Mouse (Mus musculus) ES-Bruce4 (cell line): Measurements from ENCODE around the gene Tnfsf15. TPM values are rescaled to one million over a fixed set of nuclear protein-coding genes. Genes with fewer than 3 reads are reported as not detected.

Source experiments
- H3K27ac ChIP-seq: 2 replicates; pipeline ENCODE4 v1.5.1; 2012; ENCODE audit warnings: low read length, inconsistent platforms; ENCODE audit not compliant: insufficient read depth
- H3K27me3 ChIP-seq: 2 replicates; pipeline ENCODE4 v1.6.1; 2012; ENCODE audit warnings: mild to moderate bottlenecking, low read length, inconsistent platforms; ENCODE audit not compliant: control insufficient read depth, poor library complexity, insufficient read depth, severe bottlenecking
- H3K36me3 ChIP-seq: 2 replicates; pipeline ENCODE4 v1.6.1; 2012; ENCODE audit warnings: inconsistent platforms, mild to moderate bottlenecking, low read length, moderate library complexity; ENCODE audit not compliant: control insufficient read depth, poor library complexity, insufficient read depth, severe bottlenecking
- H3K4me1 ChIP-seq: one replicate; pipeline ENCODE4 v1.8.1; 2011; ENCODE audit warnings: low read length; ENCODE audit not compliant: control insufficient read depth, insufficient read depth
- H3K4me3 ChIP-seq: 2 replicates; pipeline ENCODE4 v1.5.1; 2011; ENCODE audit warnings: low read depth, mild to moderate bottlenecking, low read length
- H3K9ac ChIP-seq: 2 replicates; pipeline ENCODE4 v1.6.1; 2012; ENCODE audit warnings: low read depth, mild to moderate bottlenecking, inconsistent platforms; ENCODE audit not compliant: poor library complexity, severe bottlenecking
- H3K9me3 ChIP-seq: replicated peaks from 2 replicates; pipeline ENCODE4 v1.6.1; 2012; ENCODE audit warnings: mild to moderate bottlenecking, low read length, inconsistent platforms; ENCODE audit not compliant: control insufficient read depth, poor library complexity, insufficient read depth, severe bottlenecking
- CTCF ChIP-seq: IDR thresholded peaks from one replicate; pipeline ENCODE4 v1.8.1; 2011; ENCODE audit warnings: low read depth, low read length
- EP300 ChIP-seq: IDR thresholded peaks from 2 replicates; pipeline ENCODE4 v1.6.1; 2011; ENCODE audit warnings: low read depth, low read length; ENCODE audit not compliant: insufficient read depth
- POLR2A ChIP-seq: IDR thresholded peaks from one replicate; pipeline ENCODE4 v1.8.1; 2011; ENCODE audit warnings: low read length; ENCODE audit not compliant: insufficient read depth
- polyA plus RNA-seq: library from polyadenylated mRNA; stranded (reverse); fragments of >200 nt; gene quantifications from 2 replicates; pipeline ENCODE4 v1.2.4, GENCODE M21; 2011; ENCODE audit warnings: low read depth; ENCODE audit not compliant: missing spikeins, insufficient read depth, insufficient read length

The Tnfsf15 gene
- polyA plus RNA-seq, 1 experiment = 0.24 TPM

DNA sequence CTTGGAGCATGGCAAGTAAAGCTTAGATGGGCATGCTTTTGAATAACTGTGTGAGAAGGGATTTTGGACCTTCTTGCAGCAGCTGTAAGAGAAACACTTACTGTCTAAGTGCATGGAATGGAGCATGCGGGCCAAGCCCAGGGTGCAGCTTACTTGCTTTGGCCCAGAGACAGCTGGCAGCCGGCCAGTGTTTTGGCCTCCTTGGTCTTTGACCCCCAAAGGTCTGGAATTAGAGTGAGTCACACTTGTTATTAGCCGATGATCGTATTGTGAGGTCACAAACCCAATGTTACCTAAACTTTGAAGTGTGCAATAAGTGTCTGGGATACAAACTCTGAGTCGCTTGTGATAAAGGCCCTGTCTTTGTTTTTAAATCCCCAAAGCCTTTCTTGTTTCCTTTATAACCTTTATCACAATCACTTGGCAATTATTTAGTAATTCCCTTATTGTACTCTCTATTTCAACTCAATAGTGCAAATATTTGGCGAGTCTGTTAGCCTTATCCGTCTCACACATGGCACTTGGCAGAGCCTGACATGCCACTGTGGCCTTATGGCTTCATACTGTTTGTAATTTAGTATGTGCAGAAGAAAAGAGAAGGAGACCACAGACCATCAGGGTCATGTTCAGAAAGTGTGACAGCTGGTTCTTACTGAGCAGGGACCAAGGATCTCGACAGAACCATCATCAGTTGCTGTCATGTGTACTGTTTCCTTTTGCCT, 26.8 kb downstream of the Tnfsf15 start:
- H3K27ac ChIP-seq = no peak overlapping the region
- no peak overlapping the region for H3K4me3 ChIP-seq
- H3K36me3 ChIP-seq = no peaks in the 10 kb centered on the region
- TF ChIP-seq EP300 (no peak), CTCF (no peak), POLR2A (no peak)
- no peaks in the 10 kb centered on the region for H3K27me3 ChIP-seq
- no peak overlapping the region for H3K9ac ChIP-seq
- no peaks in the 10 kb centered on the region for H3K9me3 ChIP-seq
- no peaks in the 10 kb centered on the region for H3K4me1 ChIP-seq

DNA sequence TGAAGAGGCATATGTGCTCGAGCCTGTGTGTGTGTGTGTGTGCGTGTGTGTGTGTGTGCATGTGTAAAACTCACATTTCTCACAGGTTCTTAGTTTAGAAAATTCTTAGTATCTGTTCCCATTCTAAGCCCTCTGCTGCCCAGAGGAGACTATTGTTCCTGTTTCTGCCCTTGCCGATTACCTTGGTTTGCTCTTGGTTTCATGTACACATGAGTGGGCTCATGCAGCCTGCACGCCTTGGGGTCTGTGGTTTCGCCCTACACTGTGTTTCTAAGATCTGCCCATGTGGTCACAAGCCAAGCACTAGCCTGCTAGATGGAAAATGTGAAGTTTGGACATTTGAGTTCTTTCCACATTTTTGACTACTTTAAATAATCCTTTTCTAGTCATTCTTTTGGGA, 33.0 kb downstream of the Tnfsf15 start:
- Histone ChIP-seq H3K36me3 (no peaks in the 10 kb centered on the region), H3K27ac (no peak overlapping the region)
- TF ChIP-seq POLR2A (no peak), EP300 (no peak), CTCF (no peak)

DNA sequence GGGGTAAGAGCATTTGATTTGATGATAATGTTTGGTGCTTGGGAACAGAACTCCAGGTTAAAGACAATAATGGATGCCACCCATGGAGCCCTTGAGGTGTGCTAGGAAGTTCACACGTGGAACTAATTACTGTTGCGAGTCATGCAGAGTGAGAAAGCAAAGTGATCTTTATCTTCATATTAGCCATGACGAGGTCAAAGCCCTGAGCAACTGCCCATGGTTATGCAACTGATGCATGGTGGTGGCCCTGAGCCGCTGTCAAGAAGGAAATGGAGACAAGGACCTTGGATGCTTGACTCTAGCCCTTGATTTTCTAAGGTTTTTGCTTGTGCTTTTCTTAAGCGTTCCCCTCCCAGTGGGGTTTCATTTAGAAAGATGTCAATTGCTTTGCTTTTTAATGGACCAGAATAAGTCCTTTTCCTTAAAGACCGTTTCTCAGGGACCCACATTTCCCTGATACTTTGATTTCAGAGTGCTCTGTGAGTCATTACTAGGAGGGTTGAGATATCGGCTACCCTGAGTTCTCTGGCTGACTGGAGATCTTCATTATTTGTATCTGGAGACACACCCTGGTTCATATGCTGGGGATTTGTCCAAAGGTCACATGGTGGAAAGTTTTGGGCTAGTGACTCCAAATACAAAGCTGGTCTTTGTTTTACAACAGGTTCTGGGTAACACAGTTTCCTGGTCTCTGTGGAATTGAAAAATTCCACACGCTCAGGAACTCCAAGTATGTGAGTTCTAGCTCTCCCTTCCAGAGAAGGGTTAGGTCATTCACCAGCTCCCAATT, 34.3 kb downstream of the Tnfsf15 start:
- Histone ChIP-seq H3K4me3 (no peak overlapping the region), H3K36me3 (no peaks in the 10 kb centered on the region), H3K27me3 (no peaks in the 10 kb centered on the region), H3K4me1 (no peaks in the 10 kb centered on the region), H3K9me3 (no peaks in the 10 kb centered on the region; the same call in 1 of the 2 replicates), H3K27ac (no peak overlapping the region), H3K9ac (no peak overlapping the region)
- no peak for TF ChIP-seq CTCF
- TF ChIP-seq EP300 = no peak
- no peak for TF ChIP-seq POLR2A

More for the DNA sequence above, 33.0 kb downstream of the Tnfsf15 start:
- H3K4me1 ChIP-seq = no peaks in the 10 kb centered on the region
- H3K27me3 ChIP-seq = no peaks in the 10 kb centered on the region
- no peaks in the 10 kb centered on the region for H3K9me3 ChIP-seq
- H3K9ac ChIP-seq = no peak overlapping the region
- no peak overlapping the region for H3K4me3 ChIP-seq

DNA sequence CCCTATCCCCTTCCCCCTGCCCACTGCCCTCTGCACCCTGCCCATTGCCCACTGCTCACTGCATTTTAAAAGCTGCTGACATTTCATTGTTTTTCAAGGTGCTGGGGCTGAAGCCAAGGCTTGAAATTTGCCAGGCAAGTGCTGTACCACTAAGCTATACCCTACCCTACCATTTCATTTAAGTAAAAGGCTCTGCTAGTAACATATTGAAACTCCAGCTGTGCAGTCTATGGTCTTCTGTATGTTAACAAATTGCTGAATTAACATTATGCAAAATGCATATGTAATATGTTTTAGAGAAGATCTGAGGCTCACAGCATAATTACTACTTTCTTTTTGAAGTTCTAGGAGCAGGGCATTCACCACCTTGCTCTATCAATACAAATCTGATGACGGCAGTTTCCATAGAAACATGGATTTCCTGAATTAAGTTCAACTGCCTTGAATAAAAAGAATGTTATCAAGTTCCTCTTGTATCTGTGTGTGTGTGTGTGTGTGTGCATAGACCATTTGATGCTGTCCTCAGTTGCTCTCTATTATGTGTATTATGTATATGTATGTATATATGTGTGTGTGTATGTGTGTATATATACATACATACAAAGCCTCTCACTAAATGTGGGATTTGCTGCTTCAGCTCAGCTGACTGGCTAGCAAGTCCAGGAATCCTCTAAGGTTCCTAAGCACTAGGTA, 38.5 kb downstream of the Tnfsf15 start:
- no peaks in the 10 kb centered on the region for H3K4me1 ChIP-seq
- H3K36me3 ChIP-seq = no peaks in the 10 kb centered on the region
- H3K9me3 ChIP-seq = no peaks in the 10 kb centered on the region; the same call in 1 of the 2 replicates
- no peaks in the 10 kb centered on the region for H3K27me3 ChIP-seq
- no peak overlapping the region for H3K4me3 ChIP-seq
- H3K9ac ChIP-seq = no peak overlapping the region
- no peak overlapping the region for H3K27ac ChIP-seq
- TF ChIP-seq EP300 (no peak), POLR2A (no peak), CTCF (no peak)

DNA sequence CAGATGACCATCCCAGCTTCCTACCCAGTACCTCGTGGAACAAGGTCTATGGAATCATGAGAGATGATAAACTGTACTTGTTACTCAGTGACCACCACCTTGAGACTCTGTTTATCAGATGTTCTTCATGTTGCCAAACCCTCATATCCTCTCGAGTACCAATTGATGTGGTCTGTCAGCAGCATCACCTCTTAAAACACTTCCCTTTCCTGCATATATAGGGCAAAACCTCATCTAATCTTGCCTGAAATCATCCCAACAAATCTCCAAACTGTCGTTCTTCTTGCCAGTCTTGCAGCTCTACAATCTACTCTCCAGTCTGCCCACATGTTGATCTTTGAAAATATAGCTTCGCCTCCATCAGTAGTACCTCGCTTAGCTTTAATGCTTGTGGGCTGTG, 40.7 kb downstream of the Tnfsf15 start:
- H3K4me3 ChIP-seq = no peak overlapping the region
- no peak overlapping the region for H3K27ac ChIP-seq
- TF ChIP-seq CTCF (no peak), POLR2A (no peak), EP300 (no peak)
- H3K36me3 ChIP-seq = no peaks in the 10 kb centered on the region
- H3K9me3 ChIP-seq = no peaks in the 10 kb centered on the region; the same call in 1 of the 2 replicates
- no peaks in the 10 kb centered on the region for H3K4me1 ChIP-seq
- H3K27me3 ChIP-seq = no peaks in the 10 kb centered on the region
- H3K9ac ChIP-seq = no peak overlapping the region
